Mouse (Mus musculus) embryonic fibroblast, embryonic 13.5 days (primary cell): Measurements from ENCODE around the gene Flywch2. TPM values are rescaled to one million over a fixed set of nuclear protein-coding genes. Genes with fewer than 3 reads are reported as not detected.
"Not testable (repeated sequence)": the region's sequence is repeated elsewhere in the genome, so short reads cannot be mapped to it uniquely, and the experiment has no call there.

ENCODE experiments used
- H3K27ac ChIP-seq: 2 replicates; pipeline ENCODE4 v1.5.1; 2012; ENCODE audit warnings: low read length, control low read depth, inconsistent platforms; ENCODE audit not compliant: insufficient read depth
- H3K4me1 ChIP-seq: 2 replicates; pipeline ENCODE4 v1.6.1; 2011; ENCODE audit warnings: low read length; ENCODE audit not compliant: control insufficient read depth, insufficient read depth
- H3K4me3 ChIP-seq: 2 replicates; pipeline ENCODE4 v1.5.1; 2011; ENCODE audit warnings: mild to moderate bottlenecking, control low read depth, low read length; ENCODE audit not compliant: insufficient read depth
- CTCF ChIP-seq: IDR thresholded peaks from 2 replicates; pipeline ENCODE4 v1.5.1; 2011; ENCODE audit warnings: mild to moderate bottlenecking, control low read depth, low read length, moderate library complexity, borderline replicate concordance; ENCODE audit not compliant: insufficient read depth
- POLR2A ChIP-seq: IDR thresholded peaks from 2 replicates; pipeline ENCODE4 v1.6.1; 2011; ENCODE audit warnings: low read depth, mild to moderate bottlenecking, control low read depth, low read length, moderate library complexity
- polyA plus RNA-seq: library from polyadenylated mRNA; stranded (reverse); fragments of >200 nt; gene quantifications from 2 replicates; pipeline ENCODE4 v1.2.4, GENCODE M21; 2011; ENCODE audit warnings: low read depth; ENCODE audit not compliant: missing spikeins, insufficient read length

Gene Flywch2
- polyA plus RNA-seq, 1 experiment: 2.8 TPM

DNA sequence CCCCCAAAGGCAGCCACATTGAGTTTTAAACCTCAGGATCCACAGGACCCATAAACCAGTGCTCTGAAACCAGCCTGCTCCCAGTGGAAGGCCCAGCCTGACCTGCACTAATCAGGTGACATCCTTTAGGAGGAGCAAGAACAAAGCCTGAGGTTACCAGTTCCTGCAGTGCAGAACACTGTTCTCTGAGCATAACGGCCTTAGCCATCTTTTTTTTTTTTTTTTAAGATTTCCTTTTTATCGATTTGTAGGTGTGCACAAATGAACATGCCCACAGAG is 5.1 kb upstream of the Flywch2 start:
- TF ChIP-seq CTCF: no peak
- no peak for TF ChIP-seq POLR2A
- Histone ChIP-seq H3K4me1 (peaks cover 4% of the 10 kb centered on the region), H3K4me3 (peak overlapping the region; percentile 23), H3K27ac (no peak overlapping the region)

DNA sequence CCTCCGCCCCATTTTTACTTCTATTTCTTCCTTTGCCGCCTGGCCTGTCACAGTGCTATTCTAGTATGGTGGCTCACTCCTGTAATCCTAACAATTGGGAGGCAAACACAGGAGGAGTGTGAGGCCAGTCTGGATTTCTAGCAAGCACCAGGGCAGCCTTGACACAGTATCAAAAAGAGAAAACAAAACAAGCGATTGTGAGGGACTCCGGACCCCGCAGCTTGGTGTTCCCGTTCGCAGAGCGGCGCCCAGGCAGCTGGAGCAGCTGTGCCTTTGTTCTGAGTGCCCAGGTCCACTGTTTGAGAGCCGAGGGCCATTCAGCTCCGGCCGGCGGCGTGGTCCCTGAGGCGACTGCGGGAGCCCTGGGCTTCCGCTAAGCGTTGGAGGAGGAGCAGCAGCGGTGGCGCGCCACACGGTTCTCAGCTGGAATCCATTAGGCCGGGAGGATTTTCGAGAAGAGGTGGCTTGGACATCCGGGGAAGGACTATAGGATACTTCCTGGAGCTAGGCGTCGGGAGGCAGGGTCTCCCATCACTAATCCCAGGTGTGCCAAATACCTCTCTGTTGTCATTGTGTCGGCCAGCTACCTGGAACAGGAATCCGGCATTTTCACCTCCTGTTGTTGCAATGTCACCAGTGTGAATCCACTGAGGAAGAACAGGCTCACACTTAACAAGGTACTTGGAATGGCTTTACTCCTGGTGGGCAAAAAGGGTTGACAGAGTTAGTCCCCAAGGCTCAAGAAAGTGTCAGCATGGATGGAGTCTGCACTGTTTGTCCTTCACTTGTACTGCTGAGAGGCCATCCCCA is 4.6 kb upstream of the Flywch2 start, which contains the start of gene Srrm2:
Gene Srrm2 (plus strand): TSS at position 264 of the 810 bp plus-strand sequence.
- H3K4me3 ChIP-seq: peak within 1 kb of the TSS; percentile 23
- no peak for TF ChIP-seq CTCF
- peak; percentile 86 for TF ChIP-seq POLR2A
- peaks cover 4% of the 10 kb centered on the region for H3K4me1 ChIP-seq
- H3K27ac ChIP-seq: peak within 1 kb of the TSS; percentile 30

DNA sequence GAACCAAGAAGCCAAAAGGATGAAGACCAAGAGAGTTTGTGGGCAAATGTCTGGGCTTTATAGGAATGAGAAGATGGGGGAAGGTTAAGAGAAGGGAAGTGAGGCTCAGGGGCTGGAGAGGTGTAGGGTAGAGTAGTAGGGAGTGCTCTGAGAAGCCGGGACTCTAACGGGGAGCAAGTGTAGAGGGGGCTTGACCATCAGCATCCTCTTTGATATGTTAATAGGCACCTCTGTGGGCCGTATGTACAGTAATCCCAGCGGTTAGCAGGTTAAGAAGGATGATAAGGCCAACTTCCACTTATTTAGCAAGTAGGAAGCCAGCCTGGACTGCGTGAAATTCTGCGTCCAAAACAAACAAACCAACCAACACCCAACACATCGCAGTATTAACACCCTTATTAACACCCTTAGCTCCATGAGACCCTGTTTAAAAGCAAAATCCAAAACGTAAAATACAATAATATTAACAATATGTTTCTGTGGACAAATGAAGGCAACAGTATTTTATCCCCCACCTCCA is 3.9 kb upstream of the Flywch2 start:
- Histone ChIP-seq H3K27ac (peak overlapping the region; percentile 30; the same call in 1 of the 2 replicates), H3K4me1 (peaks cover 4% of the 10 kb centered on the region), H3K4me3 (peak overlapping the region; percentile 23; the same call in 1 of the 2 replicates)
- no peak for TF ChIP-seq POLR2A
- no peak for TF ChIP-seq CTCF

DNA sequence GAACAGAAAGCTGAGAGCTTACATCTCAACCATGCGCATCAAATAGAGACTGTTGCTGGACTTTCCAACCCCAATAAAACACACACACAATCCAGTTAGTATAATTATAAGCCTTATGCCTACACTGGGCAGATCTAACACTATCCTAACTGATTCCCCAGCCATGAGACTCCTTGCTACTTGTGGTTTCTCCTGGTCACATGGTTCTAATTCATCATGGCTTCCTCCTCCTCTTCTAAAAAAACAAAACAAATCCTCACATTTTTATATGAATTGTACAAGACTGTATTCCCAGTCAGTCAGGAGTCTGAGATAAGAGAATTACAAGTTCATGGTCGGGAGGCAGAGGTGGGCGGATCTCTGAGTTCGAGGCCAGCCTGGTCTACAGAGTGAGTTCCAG is 3.1 kb upstream of the Flywch2 start:
- TF ChIP-seq POLR2A: no peak
- no peak for TF ChIP-seq CTCF
- Histone ChIP-seq H3K4me1 (peaks cover 4% of the 10 kb centered on the region), H3K27ac (no peak overlapping the region), H3K4me3 (no peak overlapping the region)

DNA sequence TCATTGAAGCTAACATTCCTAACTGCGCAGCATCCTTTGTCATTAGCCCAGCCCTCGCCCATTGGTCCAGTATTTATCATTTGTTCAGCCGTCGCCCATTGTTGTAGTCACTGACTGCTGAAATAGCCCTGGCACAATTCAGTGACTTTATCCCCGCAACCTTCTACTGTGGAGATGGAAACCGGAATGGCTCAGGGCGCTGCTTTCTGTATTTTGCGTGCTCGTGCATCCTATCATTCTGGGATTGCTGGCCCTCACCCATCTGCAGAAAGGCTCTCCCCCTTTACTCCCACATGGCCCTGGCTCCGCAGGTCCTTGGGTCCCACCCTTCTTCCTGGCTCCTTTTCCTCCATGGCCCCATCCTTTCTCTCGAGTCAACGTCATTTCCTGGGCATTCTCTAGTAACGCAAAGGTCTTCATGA is 640 bp upstream of the Flywch2 start:
- H3K4me1 ChIP-seq: peaks cover 4% of the 10 kb centered on the region
- no peak for TF ChIP-seq CTCF
- no peak; the same call in 1 of the 2 replicates for TF ChIP-seq POLR2A
- H3K4me3 ChIP-seq: peak overlapping the region; percentile 29
- no peak overlapping the region for H3K27ac ChIP-seq

DNA sequence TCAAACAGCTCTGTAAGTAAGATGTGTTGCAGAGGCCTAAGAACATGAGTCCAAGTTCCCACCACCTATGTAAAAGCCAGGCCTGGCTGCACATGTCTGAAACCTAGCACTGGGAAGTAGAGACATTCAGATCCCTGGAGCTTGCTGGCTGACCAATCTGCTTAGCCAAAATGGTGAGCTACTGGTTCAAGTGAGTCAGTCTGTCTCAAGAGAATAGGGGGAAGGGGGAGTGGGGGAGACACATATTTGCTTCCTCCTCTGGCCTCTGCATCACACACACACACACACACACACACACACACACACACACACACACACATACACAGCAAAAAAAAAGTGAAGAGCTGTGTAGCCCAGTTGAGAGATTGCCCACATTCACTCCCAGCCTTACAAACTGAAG is 2.5 kb downstream of the Flywch2 start:
- Histone ChIP-seq H3K4me3 (no peak overlapping the region), H3K4me1 (no peaks in the 10 kb centered on the region), H3K27ac (no peak overlapping the region)
- TF ChIP-seq POLR2A: no peak
- no peak for TF ChIP-seq CTCF

DNA sequence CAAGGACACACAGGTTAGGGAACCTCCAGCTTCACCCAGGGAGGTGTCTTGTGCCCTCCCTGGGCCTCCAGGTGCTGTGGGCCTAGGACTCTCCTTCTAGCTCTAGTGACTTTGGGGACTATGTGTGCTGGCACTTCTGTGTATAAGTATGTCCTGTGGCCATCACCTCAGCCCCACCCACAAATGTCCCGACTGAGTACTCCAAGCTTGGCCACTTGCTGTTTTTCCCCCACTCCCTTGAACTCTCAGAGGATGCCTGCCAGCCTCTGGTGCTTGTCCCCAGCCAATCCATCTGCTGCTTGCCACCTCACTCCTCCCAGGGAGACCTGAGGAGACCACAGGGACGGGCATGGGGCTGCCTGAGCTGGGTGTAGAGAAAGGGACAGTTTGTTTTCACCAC is 7.4 kb downstream of the Flywch2 start:
- Histone ChIP-seq H3K4me1 (no peaks in the 10 kb centered on the region), H3K27ac (no peak overlapping the region), H3K4me3 (no peak overlapping the region)
- no peak for TF ChIP-seq POLR2A
- no peak for TF ChIP-seq CTCF

DNA sequence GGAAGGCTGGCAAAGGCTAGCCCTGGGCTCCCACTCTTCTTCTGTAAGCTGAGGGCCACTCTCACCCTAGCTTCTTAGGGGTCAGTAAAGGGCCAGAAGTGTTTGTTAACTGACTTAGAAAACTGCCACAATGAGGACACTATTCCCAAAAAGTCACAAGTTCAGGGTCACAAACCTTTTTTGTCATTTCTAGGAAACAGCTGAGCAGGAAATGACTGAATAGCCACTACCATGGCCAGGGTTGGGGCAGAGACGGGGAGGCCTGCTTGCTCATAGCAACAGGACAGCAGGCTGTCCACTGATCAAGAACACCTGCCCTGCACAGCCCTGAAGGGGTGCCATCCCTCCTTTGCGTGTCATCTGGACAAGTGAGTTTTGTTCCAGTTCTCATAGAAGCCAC is 8.7 kb downstream of the Flywch2 start:
- Histone ChIP-seq H3K4me3 (no peak overlapping the region), H3K27ac (no peak overlapping the region), H3K4me1 (no peaks in the 10 kb centered on the region)
- TF ChIP-seq CTCF (no peak), POLR2A (no peak)

DNA sequence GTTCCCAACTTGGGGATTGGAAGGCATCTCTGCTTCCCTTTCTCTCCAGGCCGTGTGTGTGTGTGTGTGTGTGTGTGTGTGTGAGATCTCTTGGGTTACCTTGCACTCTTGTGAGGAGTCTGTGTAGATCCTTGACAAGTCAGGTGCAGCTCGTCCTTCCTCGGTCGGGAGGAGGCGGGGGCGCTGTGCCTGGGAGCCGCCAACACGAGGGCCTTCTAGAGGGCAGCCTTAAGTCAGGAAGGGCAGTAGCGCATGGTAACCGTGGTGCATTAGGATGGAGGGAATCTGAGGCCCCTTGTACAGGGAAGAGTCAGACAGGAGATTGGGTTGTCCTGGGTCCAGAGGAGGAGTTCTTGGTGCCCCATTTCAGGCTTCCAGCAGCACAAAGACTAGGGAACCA is 9.7 kb downstream of the Flywch2 start:
- Histone ChIP-seq H3K4me1 (no peaks in the 10 kb centered on the region), H3K4me3 (no peak overlapping the region), H3K27ac (no peak overlapping the region)
- TF ChIP-seq POLR2A (no peak), CTCF (no peak)

DNA sequence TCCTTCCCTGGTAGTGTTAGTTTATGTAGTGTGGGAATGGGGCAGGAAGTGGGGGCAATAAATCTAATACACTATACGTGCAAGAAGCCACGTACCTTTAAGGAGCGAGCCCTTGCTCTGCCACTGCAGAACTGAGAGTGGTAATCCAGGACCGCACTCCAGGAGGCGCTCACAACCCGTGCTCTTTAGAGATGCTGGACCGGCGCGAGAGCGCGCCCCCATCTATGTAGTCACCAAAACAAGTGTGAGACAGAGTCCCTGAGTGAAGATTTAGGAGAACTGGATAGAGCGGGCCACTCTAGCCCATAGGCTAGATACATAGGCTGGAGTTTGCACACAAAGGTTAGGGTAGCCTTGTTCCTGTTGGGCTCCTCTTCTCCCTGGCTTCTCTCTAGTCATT is 11.8 kb downstream of the Flywch2 start:
- TF ChIP-seq POLR2A (no peak), CTCF (peak; percentile 84)
- H3K27ac ChIP-seq: no peak overlapping the region
- no peak overlapping the region for H3K4me3 ChIP-seq
- H3K4me1 ChIP-seq: peaks cover 2% of the 10 kb centered on the region; the same call in 1 of the 2 replicates

DNA sequence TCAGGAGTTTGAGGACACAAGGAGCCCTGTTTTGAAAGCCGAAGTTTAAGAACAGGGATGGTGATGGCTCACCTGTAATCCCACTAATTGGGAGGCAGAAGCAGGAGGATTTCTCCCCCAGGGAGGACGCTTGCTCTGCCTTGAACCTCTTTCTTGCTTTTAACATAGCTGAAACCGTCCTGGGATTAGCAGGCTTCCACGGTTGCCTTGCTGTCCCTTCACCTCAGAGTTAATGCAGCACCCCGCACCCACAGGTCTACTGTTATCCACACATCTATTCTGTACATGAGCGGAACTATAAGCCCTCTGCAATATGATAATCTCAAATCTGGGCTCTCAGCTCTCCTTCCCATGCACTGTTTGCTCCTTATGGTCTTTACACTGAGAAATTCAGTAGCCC is 12.2 kb downstream of the Flywch2 start:
- TF ChIP-seq CTCF: no peak
- no peak for TF ChIP-seq POLR2A
- H3K27ac ChIP-seq: no peak overlapping the region
- H3K4me3 ChIP-seq: no peak overlapping the region
- H3K4me1 ChIP-seq: peaks cover 2% of the 10 kb centered on the region; the same call in 1 of the 2 replicates

DNA sequence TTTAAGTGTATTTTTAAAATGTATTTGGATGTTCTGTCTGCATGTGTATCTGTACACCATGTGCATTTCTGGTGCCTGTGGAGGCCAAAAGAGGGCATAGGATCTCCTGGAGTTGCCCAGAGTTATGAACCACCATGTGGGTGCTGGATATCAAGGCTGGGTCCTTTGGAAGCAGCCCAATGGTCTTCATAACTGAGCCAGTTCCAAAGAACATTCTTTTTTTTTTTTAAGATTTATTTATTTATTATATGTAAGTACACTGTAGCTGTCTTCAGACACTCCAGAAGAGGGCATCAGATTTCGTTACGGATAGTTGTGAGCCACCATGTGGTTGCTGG is 13.7 kb downstream of the Flywch2 start:
- H3K4me1 ChIP-seq, H3K27ac ChIP-seq, H3K4me3 ChIP-seq: not testable (repeated sequence)
